Mouse (Mus musculus) G1E (cell line): Measurements from ENCODE around the gene Iqgap1.

Source experiments
- CTCF ChIP-seq: IDR thresholded peaks from 2 replicates; pipeline ENCODE4 v1.5.1; 2012; ENCODE audit warnings: low read depth, low read length, inconsistent platforms, mixed read lengths
- GATA2 ChIP-seq: IDR thresholded peaks from 2 replicates; pipeline ENCODE4 v1.6.1; 2012; ENCODE audit warnings: low read depth, low read length, inconsistent platforms, borderline replicate concordance

DNA sequence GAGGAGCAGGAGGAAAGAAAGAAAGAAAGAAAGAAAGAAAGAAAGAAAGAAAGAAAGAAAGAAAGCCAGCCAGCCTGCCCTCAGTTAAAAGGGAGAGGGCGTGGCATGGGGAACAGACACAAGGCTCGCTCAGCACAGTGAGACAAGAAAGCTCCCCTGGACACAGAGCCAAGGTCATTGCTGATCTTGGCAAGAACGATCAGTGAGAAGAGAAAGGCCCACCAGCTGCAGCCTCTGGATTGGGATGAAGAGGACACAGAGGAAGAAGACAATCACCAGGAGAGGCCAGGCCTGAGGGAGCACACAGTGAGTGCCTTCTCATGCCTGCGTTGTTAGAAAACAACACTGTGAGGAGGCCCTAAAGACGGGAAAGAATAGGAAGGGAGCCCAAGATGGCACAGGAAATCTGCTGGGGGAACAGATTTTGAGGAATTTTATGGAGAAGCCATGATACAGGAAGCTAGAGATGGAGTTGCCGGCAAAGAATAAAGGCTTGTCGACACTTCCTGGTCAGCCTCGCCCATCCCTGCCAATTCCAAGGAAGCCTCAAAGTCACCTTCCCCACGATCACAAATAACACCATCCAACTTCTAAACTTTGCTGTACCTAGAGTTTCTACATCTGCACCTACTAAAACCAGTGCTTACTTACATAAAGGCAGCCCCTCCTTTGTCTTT is 44.2 kb downstream of the Iqgap1 start:
- TF ChIP-seq CTCF (no peak), GATA2 (no peak)
